Mouse (Mus musculus) A20 (cell line): Measurements from ENCODE around the gene Cdh15.

Experiments
- DNase-seq: peaks from one replicate; pipeline ENCODE4 v3.0.0-alpha.2; 2011; ENCODE audit warnings: low read depth, low spot score

Gene Cdh15

GRCm38 (mm10) chr8:122891440-122891839 lies 43.7 kb downstream of the Cdh15 start:
- DNase-seq: no peak

- DNase-seq: no peak
Observed at GRCm38 (mm10) chr8:122893451-122893850, 45.7 kb downstream of the Cdh15 start.

- DNase-seq: no peak
Observed at GRCm38 (mm10) chr8:122896317-122896716, 48.6 kb downstream of the Cdh15 start.

GRCm38 (mm10) chr8:122897200-122897599 lies 49.4 kb downstream of the Cdh15 start:
- no peak for DNase-seq

GRCm38 (mm10) chr8:122898018-122898417 lies 50.3 kb downstream of the Cdh15 start:
- no peak for DNase-seq

- DNase-seq: no peak
Observed at GRCm38 (mm10) chr8:122898473-122898872, 50.7 kb downstream of the Cdh15 start.

- DNase-seq: no peak
Observed at GRCm38 (mm10) chr8:122899085-122899484, 51.3 kb downstream of the Cdh15 start.

GRCm38 (mm10) chr8:122901476-122901875 lies 53.7 kb downstream of the Cdh15 start:
- DNase-seq: no peak

GRCm38 (mm10) chr8:122901892-122902515 lies 54.2 kb downstream of the Cdh15 start:
- DNase-seq: no peak

GRCm38 (mm10) chr8:122902581-122902980 lies 54.8 kb downstream of the Cdh15 start:
- no peak for DNase-seq

- no peak for DNase-seq
Observed at GRCm38 (mm10) chr8:122903002-122903401, 55.2 kb downstream of the Cdh15 start.

- DNase-seq: peak; percentile 55
Observed at GRCm38 (mm10) chr8:122904496-122904895, 56.7 kb downstream of the Cdh15 start.

- DNase-seq: no peak
Observed at GRCm38 (mm10) chr8:122905346-122905745, 57.6 kb downstream of the Cdh15 start.

- peak; percentile 75 for DNase-seq
Observed at GRCm38 (mm10) chr8:122906463-122907021, 58.8 kb downstream of the Cdh15 start.

GRCm38 (mm10) chr8:122912150-122912549 lies 64.4 kb downstream of the Cdh15 start:
- DNase-seq: no peak

- DNase-seq: no peak
Observed at GRCm38 (mm10) chr8:122912871-122913270, 65.1 kb downstream of the Cdh15 start.

- no peak for DNase-seq
Observed at GRCm38 (mm10) chr8:122916766-122917165, 69.0 kb downstream of the Cdh15 start.
